8 mouse cellular contexts compared by ENCODE assay signal in the genomic region with DNA sequence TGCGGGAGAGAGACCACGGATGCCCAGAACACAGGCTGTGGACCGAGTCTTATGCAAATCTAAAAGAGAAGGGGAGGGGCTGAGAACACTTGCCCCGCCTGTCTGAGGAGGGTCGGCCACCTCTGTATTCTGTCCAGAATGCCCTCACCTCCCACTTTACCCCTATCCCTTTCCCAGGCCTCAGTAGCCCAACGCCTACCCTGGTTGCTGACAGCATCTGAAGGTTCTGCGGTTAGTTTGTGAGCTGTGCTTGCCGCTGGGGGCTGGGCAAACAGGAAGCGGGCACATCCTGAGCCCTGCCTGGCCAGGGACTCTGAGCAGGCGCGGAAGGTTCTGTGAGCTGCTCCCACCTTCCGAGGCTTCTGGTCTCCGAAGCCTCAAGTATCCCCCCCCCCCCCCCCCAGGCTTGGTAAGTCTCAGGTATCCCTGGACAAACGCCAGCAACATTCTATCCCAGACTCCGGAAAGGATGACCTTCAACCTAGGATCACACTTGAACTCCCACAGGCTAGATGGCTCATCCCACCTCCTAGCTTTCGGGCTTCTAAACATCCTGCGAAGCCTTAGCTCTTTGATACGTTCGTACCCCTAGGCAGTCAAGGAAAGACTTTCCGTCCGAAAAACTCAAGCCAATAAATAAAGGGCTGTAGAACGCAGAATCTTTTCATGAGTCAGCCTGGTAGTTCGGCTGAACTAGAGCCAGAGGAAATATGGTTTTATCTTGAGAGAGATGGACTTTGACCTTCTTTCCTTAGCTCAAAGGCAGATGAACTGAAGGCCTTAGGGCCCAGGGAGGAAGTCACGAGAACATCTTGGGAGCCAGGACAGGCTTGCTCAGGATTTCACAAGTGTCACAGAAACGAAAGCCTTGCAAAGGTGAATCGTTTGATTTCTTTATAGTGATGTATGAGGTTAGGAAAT. TPM values are rescaled to one million over a fixed set of nuclear protein-coding genes. Genes with fewer than 3 reads are reported as not detected.
A peak's percentile ranks its signal among the peaks of the same experiment; 100 is the strongest.
DNase-seq lines count a peak whose midpoint lies in the region; ATAC-seq and TF ChIP-seq lines count a peak whose summit lies in the region.

No protein-coding gene starts in this region.

- peaks cover 11% of the 10 kb centered on the region for H3K4me1 ChIP-seq in forebrain, embryonic 12.5 days
- no peaks in the 10 kb centered on the region for H3K4me1 ChIP-seq in forebrain, postnatal 0 days (ENCODE audit: insufficient read depth)
- no peaks in the 10 kb centered on the region for H3K4me1 ChIP-seq in lung, postnatal 0 days (ENCODE audit: insufficient read depth, low read depth, low read length)
- H3K4me1 ChIP-seq in stomach, embryonic 15.5 days, result no peaks in the 10 kb centered on the region

- WGBS in forebrain, embryonic 12.5 days, result 64% methylated on average over 23 of the region's 26 CpGs
- 68% methylated on average over 26 of the region's 26 CpGs for WGBS in forebrain, postnatal 0 days
- WGBS in lung, postnatal 0 days, result 37% methylated on average over 25 of the region's 26 CpGs
- 44% methylated on average over 26 of the region's 26 CpGs for WGBS in stomach, embryonic 15.5 days

- TF ChIP-seq EP300 in lung, postnatal 0 days (IDR thresholded peaks at IDR 0.05), result no peak

- H3K36me3 ChIP-seq in forebrain, embryonic 12.5 days (replicated peaks), result no peaks in the 10 kb centered on the region
- H3K36me3 ChIP-seq in forebrain, postnatal 0 days (ENCODE audit: insufficient read depth), result no peaks in the 10 kb centered on the region
- H3K36me3 ChIP-seq in lung, postnatal 0 days (ENCODE audit: insufficient read depth, low read length), result no peaks in the 10 kb centered on the region
- H3K36me3 ChIP-seq in stomach, embryonic 15.5 days, result no peaks in the 10 kb centered on the region

- no peak for DNase-seq in forebrain, postnatal 0 days
- peak; percentile 23 for DNase-seq in embryo, embryonic 11 days
- DNase-seq in kidney, adult 9 months, result peak; percentile 46
- DNase-seq in lung, postnatal 0 days (ENCODE audit: low spot score), result peak; percentile 34
- DNase-seq in gastrocnemius, postnatal 4 days (ENCODE audit: low spot score in 2 of 2), result no peak
- DNase-seq in urinary bladder, postnatal 10 days (ENCODE audit: low spot score), result no peak

- no peaks in the 10 kb centered on the region for H3K27me3 ChIP-seq in forebrain, embryonic 12.5 days
- no peaks in the 10 kb centered on the region for H3K27me3 ChIP-seq in forebrain, postnatal 0 days (ENCODE audit: insufficient read depth, low read length)
- no peaks in the 10 kb centered on the region for H3K27me3 ChIP-seq in lung, postnatal 0 days (replicated peaks; ENCODE audit: insufficient read depth, low read length)
- H3K27me3 ChIP-seq in stomach, embryonic 15.5 days (replicated peaks), result no peaks in the 10 kb centered on the region

- peak overlapping the region; percentile 1; the same call in 1 of the 2 replicates for H3K4me2 ChIP-seq in forebrain, embryonic 12.5 days
- no peak overlapping the region for H3K4me2 ChIP-seq in forebrain, postnatal 0 days (ENCODE audit: low read depth)
- H3K4me2 ChIP-seq in lung, postnatal 0 days (replicated peaks; ENCODE audit: low read depth, low read length), result peak overlapping the region; percentile 39
- peak overlapping the region; percentile 45 for H3K4me2 ChIP-seq in stomach, embryonic 15.5 days

- no peak overlapping the region for H3K9ac ChIP-seq in forebrain, embryonic 12.5 days
- H3K9ac ChIP-seq in forebrain, postnatal 0 days, result no peak overlapping the region
- no peak overlapping the region for H3K9ac ChIP-seq in lung, postnatal 0 days (replicated peaks; ENCODE audit: low read depth)
- no peak overlapping the region for H3K9ac ChIP-seq in stomach, embryonic 15.5 days

- no peak overlapping the region for H3K27ac ChIP-seq in forebrain, embryonic 12.5 days
- H3K27ac ChIP-seq in forebrain, postnatal 0 days (ENCODE audit: low read depth, low read length), result no peak overlapping the region
- peak overlapping the region; percentile 26; the same call in 1 of the 2 replicates for H3K27ac ChIP-seq in lung, postnatal 0 days (ENCODE audit: low read length)
- H3K27ac ChIP-seq in stomach, embryonic 15.5 days, result peak overlapping the region; percentile 21; the same call in 1 of the 2 replicates

- no peak overlapping the region for H3K4me3 ChIP-seq in forebrain, embryonic 12.5 days (replicated peaks)
- no peak overlapping the region for H3K4me3 ChIP-seq in forebrain, postnatal 0 days (ENCODE audit: low read depth, low read length)
- no peak overlapping the region for H3K4me3 ChIP-seq in lung, postnatal 0 days (ENCODE audit: low read depth, low read length)
- peak overlapping the region; percentile 24 for H3K4me3 ChIP-seq in stomach, embryonic 15.5 days (replicated peaks)

- ATAC-seq in forebrain, embryonic 12.5 days (ENCODE audit: low FRiP score), result no peak
- no peak for ATAC-seq in forebrain, postnatal 0 days
- peak; percentile 62 for ATAC-seq in lung, postnatal 0 days
- ATAC-seq in stomach, embryonic 15.5 days (ENCODE audit: insufficient read depth, low FRiP score, low read depth), result peak; percentile 57; the same call in 1 of the 2 replicates

- no peaks in the 10 kb centered on the region for H3K9me3 ChIP-seq in forebrain, embryonic 12.5 days
- H3K9me3 ChIP-seq in forebrain, postnatal 0 days (ENCODE audit: low read length), result no peaks in the 10 kb centered on the region
- H3K9me3 ChIP-seq in lung, postnatal 0 days (ENCODE audit: low read length), result no peaks in the 10 kb centered on the region
- H3K9me3 ChIP-seq in stomach, embryonic 15.5 days, result no peaks in the 10 kb centered on the region

- no peak for TF ChIP-seq CTCF in forebrain, postnatal 0 days (IDR thresholded peaks at IDR 0.05; ENCODE audit: low read depth)
- TF ChIP-seq CTCF in lung, postnatal 0 days (IDR thresholded peaks at IDR 0.05), result no peak

RNA-seq across cellular contexts. Expression of a gene that starts 2.6 kb away (rescaled TPM):
- 0.45 and 0.77 TPM in 2 replicates for polyA plus RNA-seq in forebrain, embryonic 12.5 days (2016; fragmentation: Nextera tagmentation; extraction: Ambion mirVana)
- total RNA-seq in forebrain, postnatal 0 days (2014; rRNA removed), result 1.2 and 1.9 TPM in 2 replicates
- 1.1 and 1.3 TPM in 2 replicates for polyA plus RNA-seq in forebrain, postnatal 0 days (2015; fragmentation: Nextera tagmentation; extraction: Ambion mirVana)
- polyA plus RNA-seq in lung, postnatal 0 days (2015; fragmentation: Nextera tagmentation; extraction: Ambion mirVana), result 4.5 and 4.8 TPM in 2 replicates
- polyA plus RNA-seq in stomach, embryonic 15.5 days (2015; fragmentation: Nextera tagmentation; extraction: Ambion mirVana), result 3.7 and 3.8 TPM in 2 replicates
- 1 to 10 TPM; 1.5 to 1.8 TPM for total RNA-seq in gastrocnemius, postnatal 4 days (2021)

RNA-seq across cellular contexts. Expression of a gene that starts 35.1 kb away (rescaled TPM):
- 0.55 and 1.2 TPM in 2 replicates for polyA plus RNA-seq in forebrain, embryonic 12.5 days (2016; fragmentation: Nextera tagmentation; extraction: Ambion mirVana)
- 0.38 and 0.62 TPM in 2 replicates for total RNA-seq in forebrain, postnatal 0 days (2014; rRNA removed)
- polyA plus RNA-seq in forebrain, postnatal 0 days (2015; fragmentation: Nextera tagmentation; extraction: Ambion mirVana), result 0.76 and 0.84 TPM in 2 replicates
- 0.54 and 0.64 TPM in 2 replicates for polyA plus RNA-seq in lung, postnatal 0 days (2015; fragmentation: Nextera tagmentation; extraction: Ambion mirVana)
- 1.4 and 1.5 TPM in 2 replicates for polyA plus RNA-seq in stomach, embryonic 15.5 days (2015; fragmentation: Nextera tagmentation; extraction: Ambion mirVana)
- 1 to 10 TPM; 1.5 to 4.0 TPM for total RNA-seq in gastrocnemius, postnatal 4 days (2021)

Comparison
In these comparisons a context has a peak if more than half of its experiments do, and no peak if none do; other contexts are left out.
1. ATAC-seq: peak in lung, postnatal 0 days (single experiment) and stomach, embryonic 15.5 days (single experiment); none in forebrain, embryonic 12.5 days (single experiment) and forebrain, postnatal 0 days (single experiment).
2. H3K27ac ChIP-seq: peak in lung, postnatal 0 days (single experiment) and stomach, embryonic 15.5 days (single experiment); none in forebrain, embryonic 12.5 days (single experiment) and forebrain, postnatal 0 days (single experiment).
3. DNase-seq: peak in embryo, embryonic 11 days (single experiment), kidney, adult 9 months (single experiment) and lung, postnatal 0 days (single experiment); none in forebrain, postnatal 0 days (single experiment), gastrocnemius, postnatal 4 days (0 of 2) and urinary bladder, postnatal 10 days (single experiment).